Mouse (Mus musculus) bone marrow macrophage, adult 2 months (primary cell): ENCODE results near the gene Bbs9. TPM values are rescaled to one million over a fixed set of nuclear protein-coding genes. Genes with fewer than 3 reads are reported as not detected.

Experiments
- H3K27ac ChIP-seq: 2 replicates; pipeline ENCODE4 v1.5.1; 2012; ENCODE audit warnings: low read depth, low read length; ENCODE audit not compliant: insufficient read depth
- H3K4me1 ChIP-seq: 2 replicates; pipeline ENCODE4 v1.6.1; 2012; ENCODE audit warnings: low read length; ENCODE audit not compliant: control insufficient read depth, insufficient read depth
- H3K4me3 ChIP-seq: 2 replicates; pipeline ENCODE4 v1.5.1; 2012; ENCODE audit warnings: mild to moderate bottlenecking, low read length, moderate library complexity; ENCODE audit not compliant: insufficient read depth
- CTCF ChIP-seq: IDR thresholded peaks from 2 replicates; pipeline ENCODE4 v1.5.1; 2012; ENCODE audit warnings: low read depth, mild to moderate bottlenecking, low read length, moderate library complexity
- POLR2A ChIP-seq: IDR thresholded peaks from 2 replicates; pipeline ENCODE4 v1.6.1; 2012; ENCODE audit warnings: mild to moderate bottlenecking, low read depth, low read length, borderline replicate concordance
- polyA plus RNA-seq: library from polyadenylated mRNA; stranded (reverse); fragments of >200 nt; gene quantifications from 2 replicates; pipeline ENCODE4 v1.2.4, GENCODE M21; 2012; ENCODE audit not compliant: missing spikeins, insufficient read depth, insufficient read length

Gene Bbs9
- 13.4 and 14.5 TPM in 2 replicates for polyA plus RNA-seq

DNA sequence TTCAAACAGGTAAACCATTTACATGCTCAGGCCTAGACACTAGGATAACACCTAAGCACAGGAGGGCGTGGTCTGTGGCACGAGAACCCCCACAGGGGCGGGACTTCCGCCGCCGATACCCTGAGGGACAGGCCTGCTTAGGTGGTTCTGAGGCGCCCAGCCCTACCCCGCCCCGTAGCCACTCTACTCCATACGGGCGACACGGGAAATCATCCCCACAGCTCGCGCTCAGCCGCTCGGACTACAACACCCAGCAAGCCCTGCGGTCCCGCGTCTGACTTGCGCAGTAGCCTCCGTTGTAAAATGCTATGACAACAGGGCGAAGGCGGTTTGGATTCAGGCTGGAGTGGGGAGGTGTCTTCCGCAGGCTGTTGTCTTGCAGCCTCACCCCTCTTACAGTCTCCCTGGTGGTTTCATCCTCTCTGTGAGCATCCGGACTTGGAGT is at the start of gene Bbs9:
Gene Bbs9 (plus strand): TSS at position 292 of the 445 bp plus-strand sequence.
- no peak within 1 kb of the TSS for H3K27ac ChIP-seq
- H3K4me1 ChIP-seq = peaks cover 6% of the 10 kb centered on the region
- TF ChIP-seq POLR2A = no peak
- TF ChIP-seq CTCF = no peak
- H3K4me3 ChIP-seq = peak within 1 kb of the TSS; percentile 78

DNA sequence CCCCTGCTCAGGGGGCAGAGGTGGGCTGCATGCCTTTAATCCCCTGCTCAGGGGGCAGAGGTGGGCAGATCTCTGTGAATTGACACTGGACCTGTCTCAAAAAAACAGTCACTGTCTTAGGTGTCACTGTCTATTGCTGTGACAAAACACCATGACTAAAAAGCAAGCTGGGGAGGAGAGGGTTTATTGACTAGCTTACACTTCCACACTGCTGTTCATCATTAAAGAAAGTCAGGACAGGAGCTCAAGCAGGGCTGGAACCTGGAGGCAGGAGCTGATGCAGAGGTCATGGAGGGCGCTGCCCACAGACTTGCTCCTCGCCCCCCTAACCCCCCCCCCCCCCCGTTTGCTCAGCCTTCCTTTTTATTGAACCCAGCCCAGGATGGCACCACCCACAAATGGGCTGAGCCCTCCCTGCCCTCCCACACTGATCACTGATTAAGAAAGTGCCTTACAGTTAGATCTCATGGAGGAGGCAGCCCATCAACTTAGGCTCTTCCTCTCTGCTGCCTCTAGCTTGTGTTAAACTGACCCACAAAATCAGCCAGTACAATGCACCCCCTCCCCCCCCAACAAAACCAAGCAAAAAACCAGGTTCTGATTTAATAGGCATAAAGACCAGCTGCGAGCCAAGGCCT is 47.4 kb upstream of the Bbs9 start:
- H3K4me1 ChIP-seq = no peaks in the 10 kb centered on the region; the same call in 1 of the 2 replicates
- TF ChIP-seq CTCF (no peak), POLR2A (no peak)
- H3K27ac ChIP-seq = no peak overlapping the region
- no peak overlapping the region for H3K4me3 ChIP-seq

DNA sequence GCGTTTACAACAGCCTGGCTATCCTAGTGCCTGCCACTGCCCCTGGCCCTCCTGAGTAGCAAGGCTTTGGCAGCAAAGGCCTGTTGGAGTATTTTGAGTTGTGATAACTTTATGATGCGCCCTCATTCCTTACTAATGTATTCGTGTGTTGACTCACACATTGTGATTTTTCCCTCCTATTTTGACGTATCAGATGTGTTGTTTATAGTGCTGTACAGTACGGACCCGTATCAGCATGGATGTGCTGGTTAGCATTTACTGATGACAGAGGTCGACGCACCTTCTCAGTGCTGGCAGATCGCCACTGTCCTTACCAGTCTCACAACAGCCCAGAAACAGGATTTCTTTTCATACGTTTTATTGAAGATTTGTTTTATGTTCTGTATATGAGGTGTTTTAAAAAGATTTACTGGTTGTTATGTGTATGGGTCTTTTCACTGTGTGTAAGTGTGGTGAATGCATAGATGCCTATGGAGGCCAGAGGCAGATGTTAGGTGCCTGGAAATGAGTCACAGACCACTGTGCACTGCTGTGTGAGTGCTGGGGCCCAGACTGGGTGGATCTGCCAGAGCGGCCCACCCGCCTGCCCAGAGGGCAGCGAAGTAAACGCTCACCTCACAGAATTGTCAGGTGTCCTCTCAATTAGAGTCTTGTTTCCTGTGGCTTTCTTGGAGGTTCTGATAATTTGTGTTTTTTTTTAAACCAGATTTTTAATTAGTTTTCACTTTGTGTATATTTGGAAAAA is 46.7 kb upstream of the Bbs9 start:
- Histone ChIP-seq H3K4me1 (no peaks in the 10 kb centered on the region; the same call in 1 of the 2 replicates), H3K4me3 (no peak overlapping the region), H3K27ac (no peak overlapping the region)
- no peak for TF ChIP-seq CTCF
- no peak for TF ChIP-seq POLR2A

DNA sequence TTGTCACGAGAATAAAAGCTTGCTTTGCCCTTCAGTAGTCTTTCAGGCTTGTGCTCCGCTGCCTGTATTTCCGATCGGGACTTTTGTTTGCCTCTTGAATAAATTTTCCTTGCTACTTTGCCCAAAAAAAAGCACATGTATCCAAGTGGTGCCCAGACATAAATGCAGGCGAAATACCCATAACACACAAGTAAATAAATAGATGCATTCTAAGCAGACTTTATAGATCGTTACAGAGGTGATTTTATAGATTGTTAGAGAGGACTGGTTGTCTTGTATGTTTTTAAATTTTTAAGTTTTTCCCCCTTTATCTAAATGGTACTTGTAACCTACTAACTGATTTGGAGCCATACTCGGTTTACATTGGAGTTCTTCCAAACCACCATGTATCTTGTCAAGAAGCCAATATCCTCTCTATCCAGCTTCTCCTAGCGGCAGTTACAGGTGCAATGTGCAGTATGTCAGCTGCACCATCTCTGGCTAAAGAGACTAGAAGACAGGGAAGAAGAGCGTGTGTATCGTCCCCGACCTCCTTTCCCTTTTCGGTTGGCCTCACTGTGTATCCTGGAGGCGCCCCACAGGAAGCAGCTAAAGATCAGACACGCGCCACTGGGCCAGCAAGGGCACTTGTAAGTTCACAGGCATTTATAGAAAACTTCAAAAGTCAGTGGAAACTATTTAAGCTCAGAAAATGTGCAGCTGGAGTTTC is 45.8 kb upstream of the Bbs9 start:
- Histone ChIP-seq H3K27ac (no peak overlapping the region), H3K4me3 (no peak overlapping the region), H3K4me1 (no peaks in the 10 kb centered on the region; the same call in 1 of the 2 replicates)
- TF ChIP-seq CTCF (no peak), POLR2A (no peak)

DNA sequence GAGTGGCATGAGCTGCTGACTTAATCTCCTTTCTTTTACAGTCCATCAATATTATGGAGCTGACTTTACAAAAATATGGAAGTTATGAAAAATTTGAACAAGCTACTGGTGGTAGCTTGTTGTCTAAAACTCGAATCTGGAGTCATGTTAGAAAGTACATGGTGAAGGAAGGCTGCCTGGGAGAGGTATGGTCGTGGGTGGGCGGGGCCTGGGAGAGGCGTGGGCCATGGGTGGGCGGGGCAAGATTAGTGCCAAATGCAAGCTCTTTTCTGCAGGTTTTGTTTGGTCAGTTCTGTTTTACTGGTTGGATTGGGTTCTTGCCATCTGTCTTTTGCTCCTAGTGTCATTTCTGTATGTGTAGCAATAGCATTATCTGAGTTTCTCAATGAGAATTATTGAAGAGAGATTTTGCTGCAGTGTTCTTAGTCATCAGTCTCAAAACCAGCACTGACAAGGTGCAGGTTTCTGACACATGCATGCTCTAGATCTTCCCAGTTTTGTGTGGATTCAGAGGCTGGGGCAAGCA is 45.1 kb upstream of the Bbs9 start:
- Histone ChIP-seq H3K27ac (no peak overlapping the region), H3K4me1 (no peaks in the 10 kb centered on the region; the same call in 1 of the 2 replicates), H3K4me3 (no peak overlapping the region)
- no peak for TF ChIP-seq POLR2A
- no peak for TF ChIP-seq CTCF

DNA sequence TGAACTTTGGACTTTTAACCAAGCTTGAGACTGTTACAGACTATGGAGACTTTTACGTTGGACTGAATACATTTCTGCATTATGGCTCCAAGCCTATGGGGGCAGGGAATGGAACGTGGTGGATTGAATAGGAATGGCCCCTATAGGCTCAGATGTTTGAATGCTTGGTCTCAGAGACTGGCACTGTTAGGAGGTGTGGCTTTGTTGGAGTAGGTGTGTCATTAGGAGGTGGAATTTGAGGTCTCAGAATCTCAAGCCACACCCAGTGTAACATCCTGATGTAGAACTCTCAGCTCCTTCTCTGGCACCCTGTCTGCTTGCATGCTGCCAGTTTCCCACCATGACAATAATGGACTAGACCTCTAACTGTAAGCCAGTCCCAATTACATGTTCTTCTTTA is 42.3 kb upstream of the Bbs9 start:
- no peaks in the 10 kb centered on the region; the same call in 1 of the 2 replicates for H3K4me1 ChIP-seq
- H3K27ac ChIP-seq = no peak overlapping the region
- TF ChIP-seq CTCF (no peak), POLR2A (no peak)
- H3K4me3 ChIP-seq = no peak overlapping the region

DNA sequence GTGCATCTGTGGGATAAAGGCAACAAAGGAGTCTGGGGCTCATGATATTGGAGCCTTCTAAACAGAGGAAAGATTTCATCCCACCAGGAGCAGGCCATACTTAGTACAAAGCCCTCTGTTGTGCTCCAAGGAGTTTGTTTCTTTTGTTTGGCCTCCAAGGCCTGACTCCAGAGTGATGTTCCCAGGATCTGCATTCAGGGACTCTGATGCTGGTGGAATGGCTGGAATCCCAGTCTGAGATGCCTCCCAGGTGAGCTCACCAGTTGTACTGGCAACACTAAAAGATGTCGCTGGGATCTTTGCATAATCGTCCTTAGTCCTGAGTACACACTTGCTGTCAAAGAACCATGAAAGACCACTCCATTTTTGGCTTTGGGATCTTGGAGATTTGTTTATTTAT is 41.4 kb upstream of the Bbs9 start:
- TF ChIP-seq POLR2A = no peak
- TF ChIP-seq CTCF = no peak
- H3K27ac ChIP-seq = no peak overlapping the region
- H3K4me3 ChIP-seq = no peak overlapping the region
- H3K4me1 ChIP-seq = no peaks in the 10 kb centered on the region; the same call in 1 of the 2 replicates

DNA sequence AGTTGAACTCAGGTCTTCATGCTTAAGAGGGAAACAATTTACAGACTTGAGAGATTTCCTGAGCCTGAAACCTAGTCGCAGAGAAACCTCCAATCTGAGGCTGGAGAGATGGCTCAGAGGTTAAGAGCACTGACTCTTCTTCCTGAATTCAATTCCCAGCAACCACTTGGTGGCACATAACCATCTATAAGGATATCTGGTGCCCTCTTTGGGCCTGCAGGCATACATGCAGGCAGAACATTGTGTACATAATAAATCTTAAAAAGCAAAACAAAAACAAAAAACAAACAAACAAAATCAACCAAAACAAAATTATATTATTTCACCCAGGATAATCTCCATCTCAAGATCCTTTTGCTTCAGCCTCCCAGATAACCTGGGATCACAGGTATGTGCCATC is 36.7 kb upstream of the Bbs9 start:
- TF ChIP-seq CTCF = no peak
- no peak for TF ChIP-seq POLR2A
- Histone ChIP-seq H3K27ac (no peak overlapping the region), H3K4me1 (no peaks in the 10 kb centered on the region), H3K4me3 (no peak overlapping the region)

DNA sequence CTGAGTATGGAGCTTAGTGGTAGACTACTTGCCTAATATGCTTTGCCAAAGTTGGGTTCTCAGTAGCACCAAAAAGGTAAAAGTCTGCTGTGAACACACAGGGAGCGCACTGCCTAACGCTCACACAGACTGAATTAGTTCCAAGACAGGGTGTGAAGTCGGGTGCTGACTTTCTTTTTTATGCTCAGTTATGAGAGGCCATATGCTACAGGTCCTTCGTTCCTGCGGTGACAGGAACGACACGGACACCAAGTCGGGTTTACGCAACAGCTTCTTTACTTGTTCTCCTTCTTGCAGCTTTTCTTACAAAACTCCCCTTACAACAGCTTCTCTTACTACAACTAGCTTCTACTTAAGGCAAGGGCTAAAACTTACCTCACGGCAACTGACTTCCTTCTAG is 32.4 kb upstream of the Bbs9 start:
- no peaks in the 10 kb centered on the region for H3K4me1 ChIP-seq
- no peak overlapping the region for H3K27ac ChIP-seq
- H3K4me3 ChIP-seq = no peak overlapping the region
- no peak for TF ChIP-seq POLR2A
